Mouse (Mus musculus) heart, postnatal 0 days (tissue): ENCODE results near the gene Spata2.

Source experiments
- CTCF ChIP-seq: IDR thresholded peaks from 2 replicates; pipeline ENCODE4 v1.5.1; 2016; ENCODE audit warnings: antibody characterized with exemption, control low read depth, low read depth
- EP300 ChIP-seq: IDR thresholded peaks from 2 replicates; pipeline ENCODE4 v1.6.1; 2016; ENCODE audit warnings: antibody characterized with exemption, low read depth

DNA sequence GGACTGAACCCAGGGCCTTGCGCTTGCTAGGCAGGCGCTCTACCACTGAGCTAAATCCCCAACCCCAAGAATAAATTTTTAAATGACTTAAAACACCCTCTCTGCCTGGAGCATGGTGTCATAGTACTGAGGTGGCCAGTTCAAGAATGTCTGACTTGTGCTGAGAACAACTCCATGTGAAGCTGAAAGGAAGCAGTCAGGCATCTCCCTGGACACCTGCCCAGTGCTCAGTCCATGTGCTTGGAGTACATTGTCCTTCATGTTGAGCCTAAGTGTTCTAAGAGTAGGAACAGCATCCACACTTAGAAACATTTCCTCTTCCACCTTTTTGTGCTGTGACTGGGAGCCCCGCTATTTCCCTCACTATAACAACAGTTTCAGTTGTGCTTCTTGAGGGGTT, 53.3 kb downstream of the Spata2 start:
- TF ChIP-seq CTCF (no peak), EP300 (no peak)
